Mouse (Mus musculus): ENCODE measurements around the gene Slc45a3. TPM values are rescaled to one million over a fixed set of nuclear protein-coding genes. Genes with fewer than 3 reads are reported as not detected.

Gene Slc45a3
- total and polyA plus RNA-seq, 3 experiments = 15.6 to 40.7 TPM; not detected in 1

DNA sequence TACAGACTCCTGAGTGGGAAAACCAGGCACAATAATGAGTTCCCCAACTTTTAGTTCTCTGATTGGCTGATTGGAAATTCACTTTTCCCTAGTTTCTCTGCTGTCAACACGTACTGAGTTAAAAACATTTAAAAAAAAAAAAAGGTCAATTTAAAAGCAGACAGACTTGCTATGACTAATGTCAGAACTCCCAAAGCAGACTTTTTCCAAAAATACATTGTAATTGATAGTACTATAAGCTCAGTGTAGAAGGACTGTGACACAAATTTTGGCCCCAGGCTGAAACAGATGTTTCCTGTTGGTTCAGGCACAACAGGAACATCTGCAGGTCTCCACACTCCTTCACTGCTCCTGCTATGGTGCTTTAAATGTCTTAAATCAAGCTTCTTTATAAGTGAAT lies 41.0 kb downstream of the Slc45a3 start:
- H3K9ac ChIP-seq (ENCODE audit: control insufficient read depth, low read depth, low read length, poor library complexity, severe bottlenecking) = no peak overlapping the region
- H3K36me3 ChIP-seq (ENCODE audit: control insufficient read depth in 1 of 2, insufficient read depth in 2 of 2, low read length in 2 of 2) = peaks cover 0 to 39% of the 10 kb centered on the region in 2 experiments; a peak in 2 of 4 replicates
- H3K4me3 ChIP-seq (ENCODE audit: control insufficient read depth in 1 of 2, insufficient read depth in 1 of 2, low read depth in 2 of 2, low read length in 2 of 2) = no peak overlapping the region
- H3K4me1 ChIP-seq (ENCODE audit: control insufficient read depth in 1 of 2, insufficient read depth in 2 of 2, low read length in 2 of 2) = peaks cover 23 to 27% of the 10 kb centered on the region in 2 experiments
- TF ChIP-seq ZMIZ1 (IDR thresholded peaks at IDR 0.05; ENCODE audit: low read depth, low read length) (no peak), E2F4 (IDR thresholded peaks at IDR 0.05; ENCODE audit: borderline replicate concordance, low read depth, low read length) (no peak), CTCF (IDR thresholded peaks at IDR 0.05 in 2 of 3, conservative IDR thresholded peaks at IDR 0.05 in 1 of 3; ENCODE audit: control insufficient read depth in 1 of 3, insufficient read depth in 1 of 3, low read depth in 2 of 3, low read length in 3 of 3, poor library complexity in 1 of 3, severe bottlenecking in 1 of 3) (no peak), ETS1 (IDR thresholded peaks at IDR 0.05; ENCODE audit: low read depth, low read length) (peak; percentile 34; the same call in 1 of the 2 replicates), CHD2 (IDR thresholded peaks at IDR 0.05; ENCODE audit: low read length) (no peak)
- DNase-seq (ENCODE audit: low read depth, low spot score) = no peak
- H3K9me3 ChIP-seq (replicated peaks; ENCODE audit: insufficient read depth, low read length) = no peaks in the 10 kb centered on the region
- no peak overlapping the region for H3K27ac ChIP-seq (ENCODE audit: control insufficient read depth, low read depth, low read length)
- H3K79me2 ChIP-seq (ENCODE audit: control insufficient read depth, insufficient read depth, low read length, poor library complexity) = peaks cover 12% of the 10 kb centered on the region
- H3K27me3 ChIP-seq (ENCODE audit: control insufficient read depth in 1 of 2, insufficient read depth in 2 of 2, low read length in 2 of 2) = no peaks in the 10 kb centered on the region

DNA sequence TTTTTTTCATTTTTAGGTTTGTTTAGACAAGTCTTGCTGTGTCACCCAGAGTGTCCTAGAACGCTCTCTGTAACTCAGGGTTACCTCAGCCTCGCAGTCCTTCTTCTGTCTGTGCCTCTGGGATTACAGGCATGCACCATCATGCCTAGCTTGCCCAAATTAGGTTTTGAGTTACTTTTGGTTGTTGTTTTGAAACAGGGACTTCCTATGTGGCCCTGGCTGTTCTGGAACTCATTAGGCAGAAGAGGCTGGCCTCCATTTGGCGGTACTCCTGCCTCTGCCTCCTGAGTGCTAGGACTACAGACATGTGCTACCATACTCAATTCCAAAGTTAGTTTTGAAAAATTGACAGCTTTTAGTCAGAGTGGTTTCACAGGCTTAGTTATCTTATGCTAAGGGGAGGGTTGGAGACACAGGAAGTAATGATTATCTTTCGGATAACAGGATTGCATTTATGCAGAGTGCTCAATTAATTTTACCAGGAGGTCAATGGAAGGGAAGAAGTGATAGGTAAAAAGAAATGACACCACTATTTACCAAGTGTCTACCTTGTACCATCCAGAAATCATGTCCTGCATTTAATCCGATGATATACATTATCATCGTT lies 41.9 kb downstream of the Slc45a3 start:
- DNase-seq (ENCODE audit: low read depth, low spot score) = no peak
- Histone ChIP-seq H3K36me3 (ENCODE audit: control insufficient read depth in 1 of 2, insufficient read depth in 2 of 2, low read length in 2 of 2) (peaks cover 0 to 44% of the 10 kb centered on the region in 2 experiments; a peak in 2 of 4 replicates), H3K27me3 (ENCODE audit: control insufficient read depth in 1 of 2, insufficient read depth in 2 of 2, low read length in 2 of 2) (no peaks in the 10 kb centered on the region), H3K4me3 (ENCODE audit: control insufficient read depth in 1 of 2, insufficient read depth in 1 of 2, low read depth in 2 of 2, low read length in 2 of 2) (no peak overlapping the region), H3K9me3 (replicated peaks; ENCODE audit: insufficient read depth, low read length) (no peaks in the 10 kb centered on the region), H3K9ac (ENCODE audit: control insufficient read depth, low read depth, low read length, poor library complexity, severe bottlenecking) (no peak overlapping the region), H3K27ac (ENCODE audit: control insufficient read depth, low read depth, low read length) (peak overlapping the region; percentile 29), H3K79me2 (ENCODE audit: control insufficient read depth, insufficient read depth, low read length, poor library complexity) (peaks cover 20% of the 10 kb centered on the region), H3K4me1 (ENCODE audit: control insufficient read depth in 1 of 2, insufficient read depth in 2 of 2, low read length in 2 of 2) (peaks cover 27 to 28% of the 10 kb centered on the region in 2 experiments)
- no peak for TF ChIP-seq ELF1 (IDR thresholded peaks at IDR 0.05; ENCODE audit: low read depth, low read length)
- TF ChIP-seq RAD21 (IDR thresholded peaks at IDR 0.05; ENCODE audit: low read depth, low read length) = no peak
- TF ChIP-seq EP300 (IDR thresholded peaks at IDR 0.05; ENCODE audit: low read depth in 1 of 2, low read length in 2 of 2) = peak; percentile 23 to 31; a peak in 1 of 4 replicates
- TF ChIP-seq MAX (IDR thresholded peaks at IDR 0.05; ENCODE audit: low read length) = no peak
- TF ChIP-seq USF1 (IDR thresholded peaks at IDR 0.05; ENCODE audit: low read depth, low read length) = no peak
- 0 out of 2 replicates have a peak, but pooled peaks have one; percentile 9 for TF ChIP-seq ETS1 (IDR thresholded peaks at IDR 0.05; ENCODE audit: low read depth, low read length)
- TF ChIP-seq GATA1 (IDR thresholded peaks at IDR 0.05; ENCODE audit: low read depth, low read length) = peak; percentile 50; the same call in 1 of the 2 replicates
- TF ChIP-seq ZC3H11A (IDR thresholded peaks at IDR 0.05; ENCODE audit: low read depth, low read length) = no peak

DNA sequence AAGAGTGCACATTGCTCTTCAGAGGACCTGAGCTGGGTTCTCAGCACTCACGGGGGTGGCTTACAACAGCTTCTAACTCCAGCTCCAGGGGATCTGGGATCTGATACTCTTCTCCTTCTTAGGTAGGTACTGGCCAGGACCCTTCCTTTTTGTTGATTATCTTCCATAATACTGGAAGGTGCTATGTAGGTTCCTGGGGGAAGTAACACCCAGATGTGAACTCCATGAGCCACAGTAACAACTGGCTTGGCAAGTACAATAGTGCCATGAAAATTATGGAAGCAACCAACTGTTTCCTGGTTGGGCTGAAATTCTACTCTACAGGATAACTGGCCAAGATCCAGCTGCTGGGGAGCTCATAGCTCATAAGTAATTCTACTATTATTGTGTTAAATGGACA lies 42.7 kb downstream of the Slc45a3 start:
- H3K79me2 ChIP-seq (ENCODE audit: control insufficient read depth, insufficient read depth, low read length, poor library complexity) = peaks cover 27% of the 10 kb centered on the region
- no peak overlapping the region for H3K4me3 ChIP-seq (ENCODE audit: control insufficient read depth in 1 of 2, insufficient read depth in 1 of 2, low read depth in 2 of 2, low read length in 2 of 2)
- H3K4me1 ChIP-seq (ENCODE audit: control insufficient read depth in 1 of 2, insufficient read depth in 2 of 2, low read length in 2 of 2) = peaks cover 30 to 32% of the 10 kb centered on the region in 2 experiments
- TF ChIP-seq ELF1 (IDR thresholded peaks at IDR 0.05; ENCODE audit: low read depth, low read length) (no peak), ZNF384 (IDR thresholded peaks at IDR 0.05; ENCODE audit: low read depth, low read length) (no peak), ZMIZ1 (IDR thresholded peaks at IDR 0.05; ENCODE audit: low read depth, low read length) (no peak), EP300 (IDR thresholded peaks at IDR 0.05; ENCODE audit: low read depth in 1 of 2, low read length in 2 of 2) (no peak), JUND (IDR thresholded peaks at IDR 0.05; ENCODE audit: low read depth, low read length) (no peak), ZKSCAN1 (IDR thresholded peaks at IDR 0.05; ENCODE audit: low read depth, low read length) (no peak), MYC (IDR thresholded peaks at IDR 0.05; ENCODE audit: low read depth, low read length) (no peak), RAD21 (IDR thresholded peaks at IDR 0.05; ENCODE audit: low read depth, low read length) (no peak), SIN3A (IDR thresholded peaks at IDR 0.05; ENCODE audit: low read length) (no peak), KAT2A (conservative IDR thresholded peaks at IDR 0.05; ENCODE audit: low read depth, low read length) (no peak), TBP (IDR thresholded peaks at IDR 0.05; ENCODE audit: low read depth, low read length) (no peak), CHD2 (IDR thresholded peaks at IDR 0.05; ENCODE audit: low read length) (no peak), USF2 (IDR thresholded peaks at IDR 0.05; ENCODE audit: borderline replicate concordance in 1 of 2, insufficient read depth in 1 of 2, low read depth in 1 of 2, low read length in 2 of 2) (no peak)
- H3K36me3 ChIP-seq (ENCODE audit: control insufficient read depth in 1 of 2, insufficient read depth in 2 of 2, low read length in 2 of 2) = peaks cover 0 to 47% of the 10 kb centered on the region in 2 experiments; a peak in 2 of 4 replicates
- H3K9ac ChIP-seq (ENCODE audit: control insufficient read depth, low read depth, low read length, poor library complexity, severe bottlenecking) = no peak overlapping the region
- no peaks in the 10 kb centered on the region for H3K27me3 ChIP-seq (ENCODE audit: control insufficient read depth in 1 of 2, insufficient read depth in 2 of 2, low read length in 2 of 2)
- DNase-seq (ENCODE audit: low read depth, low spot score) = no peak
- H3K9me3 ChIP-seq (replicated peaks; ENCODE audit: insufficient read depth, low read length) = no peaks in the 10 kb centered on the region
- no peak overlapping the region for H3K27ac ChIP-seq (ENCODE audit: control insufficient read depth, low read depth, low read length)
